Mouse (Mus musculus) retina, embryonic 14.5 days (tissue): ENCODE data around the gene Commd1.

ENCODE experiments used
- DNase-seq: peaks from one replicate; pipeline ENCODE4 v3.0.0-alpha.2; 2015; ENCODE audit warnings: low spot score

Gene Commd1

DNA sequence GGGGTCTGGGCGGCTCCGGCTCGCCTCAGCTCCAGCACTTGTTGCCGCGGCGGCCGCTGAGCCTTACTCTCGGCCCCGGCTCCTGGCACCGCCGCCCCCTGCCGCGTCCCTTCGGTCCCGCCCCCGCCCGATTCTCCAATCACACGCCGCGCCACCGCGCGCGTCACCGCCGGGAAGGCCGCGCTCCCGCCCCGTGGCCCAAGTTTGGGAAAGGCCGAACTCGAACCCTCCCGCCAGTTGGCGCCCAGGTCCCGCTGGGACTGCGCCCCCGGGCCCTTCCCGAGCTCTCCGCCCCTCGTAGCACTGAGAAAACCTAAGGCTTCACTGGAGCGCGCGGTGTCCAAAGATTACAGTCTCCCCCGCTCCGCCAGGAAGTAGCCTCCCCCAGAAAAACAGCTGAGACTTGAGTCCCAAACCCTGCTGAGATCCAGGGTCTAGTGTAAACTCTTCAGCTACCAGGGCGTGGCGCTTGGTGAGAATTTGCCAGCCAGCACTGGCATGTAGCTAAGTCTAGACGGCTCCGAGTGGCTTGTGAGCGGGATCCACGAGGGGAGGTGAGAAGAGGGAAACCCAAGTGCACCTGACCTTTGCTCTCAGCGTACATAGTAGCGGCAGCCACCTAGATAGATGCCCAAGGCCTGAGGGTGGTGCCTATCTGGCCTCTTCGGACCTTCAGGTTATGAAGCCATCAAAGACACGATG is 122.4 kb downstream of the Commd1 start:
- DNase-seq, result peak; percentile 82

DNA sequence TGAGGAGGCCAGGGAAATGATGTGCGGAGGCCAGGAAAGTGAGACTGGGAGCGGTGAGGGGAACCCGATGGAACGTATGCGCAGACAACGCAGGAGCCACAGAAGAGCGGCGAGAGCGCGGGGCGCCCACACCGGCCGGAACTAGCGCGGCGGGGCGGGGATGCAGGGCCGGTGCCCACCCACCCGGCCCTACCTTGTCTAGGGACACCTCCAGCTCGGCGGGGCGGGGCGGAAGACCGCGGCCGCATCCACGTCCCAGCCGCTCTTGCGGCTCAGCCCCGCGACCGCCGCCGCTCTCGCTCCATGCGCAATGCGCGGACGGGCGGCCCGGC is 122.9 kb downstream of the Commd1 start:
- no peak for DNase-seq

DNA sequence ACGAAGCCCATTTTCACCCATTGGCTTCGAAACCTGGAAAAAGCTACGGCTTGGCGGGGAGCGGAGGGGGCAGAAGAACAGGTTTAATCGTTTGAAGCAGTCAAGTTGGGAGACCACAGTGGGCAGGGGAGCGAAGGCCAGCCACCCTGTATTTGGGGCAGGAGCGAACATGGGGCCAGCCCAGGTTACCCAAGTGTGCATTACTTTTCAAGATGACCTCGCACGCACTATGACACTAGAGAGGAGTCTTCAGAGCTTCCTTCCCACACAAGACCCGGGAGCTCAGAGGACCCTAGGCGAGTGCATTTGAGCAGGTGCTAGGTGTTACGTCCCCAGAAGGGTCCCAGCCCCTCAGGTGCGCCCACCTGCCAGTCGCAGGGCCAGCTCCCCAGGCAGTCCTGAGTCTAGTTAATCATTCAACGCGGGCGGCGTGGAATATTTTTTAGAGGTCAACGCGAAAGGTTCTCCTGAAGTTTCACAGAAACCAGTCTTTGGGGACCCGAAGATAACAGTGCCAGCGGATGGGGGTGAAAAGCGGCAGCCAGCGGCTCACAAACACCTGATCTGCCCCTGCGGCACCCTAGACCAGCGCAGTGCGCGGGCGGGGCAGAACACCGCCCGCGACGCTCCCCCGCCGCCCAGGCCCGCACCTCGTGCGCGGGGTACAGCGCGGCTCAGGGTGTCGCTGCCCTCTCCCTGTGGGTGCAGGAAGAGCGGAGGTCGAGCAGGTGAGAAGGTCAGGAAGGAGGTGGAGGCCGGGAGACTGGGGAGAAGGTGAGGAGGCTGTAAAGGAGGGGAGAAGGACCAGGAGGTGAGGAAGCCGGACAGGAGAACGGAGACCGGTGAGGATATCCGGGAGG is 123.5 kb downstream of the Commd1 start:
- DNase-seq, result peak; percentile 23

- DNase-seq, result peak; percentile 30
Measured at GRCm38 (mm10) chr11:22857705-22858440, 124.3 kb downstream of the Commd1 start.

DNA sequence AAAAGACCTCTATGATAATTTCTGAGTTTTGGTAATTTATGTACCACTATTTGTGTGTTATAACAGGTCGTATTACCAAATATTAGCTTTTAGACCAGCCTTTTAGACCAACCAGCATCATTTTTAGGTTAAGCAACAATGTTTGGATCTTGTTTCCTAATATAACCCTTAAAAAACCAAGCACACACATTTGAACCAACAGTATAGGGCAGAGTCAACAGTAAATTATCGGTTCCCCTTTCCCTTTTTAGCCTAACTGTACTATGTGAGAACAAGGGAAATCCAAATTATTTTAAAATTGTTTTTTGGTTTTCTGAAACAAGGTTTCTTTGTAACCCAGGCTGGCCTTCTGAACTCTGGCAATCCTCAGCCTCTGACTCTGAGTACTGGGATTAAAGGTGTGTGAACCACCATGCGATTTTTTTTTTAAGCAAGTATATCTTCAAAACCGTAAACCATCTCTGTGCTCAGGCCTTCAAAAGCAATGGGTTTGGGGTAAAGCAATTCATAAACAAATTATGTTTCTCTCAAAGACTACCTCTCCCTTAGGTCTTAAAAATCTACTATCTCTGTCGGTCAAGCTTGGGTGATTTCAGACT is 125.0 kb downstream of the Commd1 start:
- no peak for DNase-seq

- DNase-seq, result no peak
Measured at GRCm38 (mm10) chr11:22856371-22856965, 125.7 kb downstream of the Commd1 start.

DNA sequence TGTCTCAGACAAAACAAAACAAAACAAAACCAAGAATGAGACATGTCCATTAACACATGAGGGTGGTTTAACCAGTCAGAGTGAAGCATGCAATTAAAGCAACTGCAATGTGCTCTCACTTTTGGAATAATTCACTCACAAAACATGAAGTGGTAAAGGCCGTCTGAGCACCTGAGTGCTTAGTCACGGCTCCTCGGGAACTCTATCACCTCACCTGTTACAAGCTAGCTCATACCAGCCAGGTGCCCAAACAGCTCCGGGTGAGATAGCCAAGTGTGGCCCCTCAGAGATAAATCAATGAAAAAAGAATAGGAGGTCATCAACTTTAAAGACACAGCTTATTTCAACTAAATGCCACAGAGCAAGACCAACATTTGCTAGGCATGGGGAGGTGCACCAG is 127.6 kb downstream of the Commd1 start:
- DNase-seq, result no peak

GRCm38 (mm10) chr11:22853477-22854157 is 128.6 kb downstream of the Commd1 start:
- no peak for DNase-seq

DNA sequence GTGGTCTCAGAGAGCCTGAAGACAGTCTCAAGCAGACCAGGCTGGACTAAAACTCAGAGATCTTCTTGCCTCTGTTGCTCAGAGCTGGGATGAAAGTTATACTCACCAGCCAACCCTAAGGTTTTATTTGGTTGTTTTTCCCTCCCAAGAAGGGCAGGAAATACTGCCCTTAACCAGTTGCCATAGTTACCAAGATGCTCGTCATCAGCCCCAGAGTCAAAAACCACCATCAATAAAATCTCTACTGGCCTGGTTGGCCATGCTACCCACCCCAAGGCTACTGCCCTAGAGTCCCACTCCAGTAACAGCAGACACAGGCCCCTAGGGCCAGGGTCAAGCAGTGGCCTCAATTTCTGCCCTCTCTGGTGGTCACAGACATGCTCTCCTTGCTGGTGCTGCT is 129.7 kb downstream of the Commd1 start:
- no peak for DNase-seq

- DNase-seq, result no peak
Measured at GRCm38 (mm10) chr11:22851416-22851815, 130.8 kb downstream of the Commd1 start.

- no peak for DNase-seq
Measured at GRCm38 (mm10) chr11:22850077-22850476, 132.1 kb downstream of the Commd1 start.

DNA sequence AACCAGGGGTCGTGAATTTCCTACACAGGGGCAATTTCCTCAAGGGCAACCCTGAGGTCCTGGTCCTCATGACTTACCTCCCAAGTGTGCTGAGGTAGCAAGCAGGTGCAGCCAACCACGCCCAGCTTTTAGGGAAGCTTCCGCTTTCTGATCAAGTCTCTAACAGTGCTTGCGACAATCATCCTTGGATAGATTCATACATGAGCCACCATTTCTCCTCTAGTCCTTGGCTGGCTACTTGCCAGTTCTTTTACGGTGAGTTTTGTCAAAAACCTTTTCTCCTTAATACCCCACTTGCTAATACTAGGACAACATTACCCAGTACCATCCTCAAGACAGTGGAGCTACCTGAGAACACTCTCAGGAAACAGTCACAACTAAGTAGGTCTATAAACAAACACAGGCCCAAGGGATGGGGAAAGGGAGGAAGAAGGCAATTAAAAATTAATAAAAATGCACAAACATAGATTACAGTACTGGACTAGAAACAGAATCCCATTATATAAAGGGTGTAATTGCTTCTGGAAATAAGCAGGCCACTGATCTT is 133.5 kb downstream of the Commd1 start:
- no peak for DNase-seq

- no peak for DNase-seq
Measured at GRCm38 (mm10) chr11:22847732-22848648, 134.2 kb downstream of the Commd1 start.

- DNase-seq, result no peak
Measured at GRCm38 (mm10) chr11:22846960-22847731, 135.0 kb downstream of the Commd1 start.
